Mouse (Mus musculus) left cerebral cortex, adult 11 months (tissue): ENCODE measurements at regions not wholly inside any gene's neighbourhood (a gene's known extent, or its start where the extent isn't known, plus 50 kb on each side); places are given as distances from the start of the nearest gene placed in this dataset.

Source experiments
- DNase-seq: peaks from one replicate; pipeline ENCODE4 v3.0.0; 2022; ENCODE audit warnings: low spot score

GRCm38 (mm10) chr3:72825618-72826017 lies 142.0 kb downstream of the Sis start:
- no peak for DNase-seq

DNA sequence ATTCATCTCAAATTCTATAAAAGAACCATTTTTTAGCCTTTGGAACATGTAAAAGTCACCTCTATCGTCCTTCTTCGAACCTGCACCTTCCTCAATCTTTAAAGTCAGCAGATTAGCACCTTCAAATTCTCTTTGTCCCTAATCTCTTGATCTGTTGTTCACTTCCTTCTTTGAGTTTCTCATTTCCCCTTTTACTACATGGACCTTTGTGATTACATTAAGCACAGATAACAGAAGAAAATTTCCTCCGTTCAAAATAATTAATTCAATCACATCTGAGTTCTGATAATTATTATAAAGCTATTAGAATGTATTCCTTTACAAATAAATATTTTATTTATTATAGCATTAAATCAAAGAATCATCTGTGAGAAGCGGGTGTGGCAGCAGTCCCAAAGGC lies 144.5 kb downstream of the Sis start:
- DNase-seq = no peak

- DNase-seq = peak; percentile 2
These were observed 177.1 kb downstream of the Sis start for GRCm38 (mm10) chr3:72790611-72791010.
